Mouse (Mus musculus): ENCODE measurements around the gene Smpd2. TPM values are rescaled to one million over a fixed set of nuclear protein-coding genes. Genes with fewer than 3 reads are reported as not detected.

Gene Smpd2
- total and polyA plus RNA-seq, 3 experiments = 0.04 to 0.42 TPM; not detected in 1

- no peaks in the 10 kb centered on the region for H3K79me2 ChIP-seq (ENCODE audit: control insufficient read depth, insufficient read depth, low read length, poor library complexity)
- H3K9me3 ChIP-seq (replicated peaks; ENCODE audit: insufficient read depth, low read length) = no peaks in the 10 kb centered on the region
- peaks cover 0 to 29% of the 10 kb centered on the region in 2 experiments; a peak in 2 of 4 replicates for H3K36me3 ChIP-seq (ENCODE audit: control insufficient read depth in 1 of 2, insufficient read depth in 2 of 2, low read length in 2 of 2)
- H3K27ac ChIP-seq (ENCODE audit: control insufficient read depth, low read depth, low read length) = peak overlapping the region; percentile 43
- peaks cover 18 to 38% of the 10 kb centered on the region in 2 experiments for H3K4me1 ChIP-seq (ENCODE audit: control insufficient read depth in 1 of 2, insufficient read depth in 2 of 2, low read length in 2 of 2)
- no peaks in the 10 kb centered on the region for H3K27me3 ChIP-seq (ENCODE audit: control insufficient read depth in 1 of 2, insufficient read depth in 2 of 2, low read length in 2 of 2)
- peak; percentile 97 for DNase-seq (ENCODE audit: low read depth, low spot score)
- H3K9ac ChIP-seq (ENCODE audit: control insufficient read depth, low read depth, low read length, poor library complexity, severe bottlenecking) = no peak overlapping the region
- H3K4me3 ChIP-seq (ENCODE audit: control insufficient read depth in 1 of 2, insufficient read depth in 1 of 2, low read depth in 2 of 2, low read length in 2 of 2) = no peak overlapping the region
- peak; percentile 54; the same call in 1 of the 2 replicates for TF ChIP-seq HCFC1 (IDR thresholded peaks at IDR 0.05; ENCODE audit: low read depth, low read length)
- TF ChIP-seq ELF1 (IDR thresholded peaks at IDR 0.05; ENCODE audit: low read depth, low read length) = no peak
- TF ChIP-seq KAT2A (conservative IDR thresholded peaks at IDR 0.05; ENCODE audit: low read depth, low read length) = no peak
- no peak for TF ChIP-seq NRF1 (IDR thresholded peaks at IDR 0.05; ENCODE audit: insufficient read depth, low read depth, low read length, poor library complexity, severe bottlenecking)
- peak; percentile 84 for TF ChIP-seq SIN3A (IDR thresholded peaks at IDR 0.05; ENCODE audit: low read length)
- no peak for TF ChIP-seq SMC3 (IDR thresholded peaks at IDR 0.05; ENCODE audit: low read depth, low read length)
- TF ChIP-seq TBP (IDR thresholded peaks at IDR 0.05; ENCODE audit: low read depth, low read length) = peak; percentile 45; the same call in 1 of the 2 replicates
- no peak; the same call in 1 of the 2 replicates for TF ChIP-seq ZC3H11A (IDR thresholded peaks at IDR 0.05; ENCODE audit: low read depth, low read length)
- TF ChIP-seq RCOR1 (IDR thresholded peaks at IDR 0.05; ENCODE audit: low read depth, low read length) = peak; percentile 97
- TF ChIP-seq ZNF384 (IDR thresholded peaks at IDR 0.05; ENCODE audit: low read depth, low read length) = no peak; the same call in 1 of the 2 replicates
- peak; percentile 74 for TF ChIP-seq BHLHE40 (IDR thresholded peaks at IDR 0.05; ENCODE audit: borderline replicate concordance, low read depth, low read length)
- no peak for TF ChIP-seq RAD21 (IDR thresholded peaks at IDR 0.05; ENCODE audit: low read depth, low read length)
- TF ChIP-seq MAZ (IDR thresholded peaks at IDR 0.05; ENCODE audit: low read depth, low read length) = peak; percentile 68; the same call in 1 of the 2 replicates
- no peak for TF ChIP-seq GABPA (IDR thresholded peaks at IDR 0.05; ENCODE audit: low read depth, low read length)
- peak; percentile 49; the same call in 1 of the 2 replicates for TF ChIP-seq MXI1 (IDR thresholded peaks at IDR 0.05; ENCODE audit: low read depth, low read length)
- TF ChIP-seq CHD2 (IDR thresholded peaks at IDR 0.05; ENCODE audit: low read length) = peak; percentile 34; the same call in 1 of the 2 replicates
- peak; percentile 77 for TF ChIP-seq TAL1 (IDR thresholded peaks at IDR 0.05; ENCODE audit: low read length)
- peak; percentile 93 for TF ChIP-seq GATA1 (IDR thresholded peaks at IDR 0.05; ENCODE audit: low read depth, low read length)
- peak; percentile 76; the same call in 1 of the 2 replicates for TF ChIP-seq MAFK (IDR thresholded peaks at IDR 0.05; ENCODE audit: borderline replicate concordance, low read depth, low read length)
- TF ChIP-seq NELFE (IDR thresholded peaks at IDR 0.05; ENCODE audit: low read depth, low read length) = no peak
- TF ChIP-seq USF1 (IDR thresholded peaks at IDR 0.05; ENCODE audit: low read depth, low read length) = no peak
- no peak for TF ChIP-seq POLR2AphosphoS2 (IDR thresholded peaks at IDR 0.05; ENCODE audit: low read length)
- no peak for TF ChIP-seq ZKSCAN1 (IDR thresholded peaks at IDR 0.05; ENCODE audit: low read depth, low read length)
- TF ChIP-seq POLR2AphosphoS5 (IDR thresholded peaks at IDR 0.05; ENCODE audit: borderline replicate concordance, low read depth, low read length) = no peak
- TF ChIP-seq JUND (IDR thresholded peaks at IDR 0.05; ENCODE audit: low read depth, low read length) = no peak
- no peak for TF ChIP-seq E2F4 (IDR thresholded peaks at IDR 0.05; ENCODE audit: borderline replicate concordance, low read depth, low read length)
- no peak for TF ChIP-seq POLR2A (IDR thresholded peaks at IDR 0.05; ENCODE audit: control insufficient read depth in 1 of 2, insufficient read depth in 1 of 2, low read depth in 1 of 2, low read length in 2 of 2, poor library complexity in 1 of 2)
- TF ChIP-seq CHD1 (IDR thresholded peaks at IDR 0.05; ENCODE audit: low read depth, low read length) = no peak
- TF ChIP-seq MEF2A (IDR thresholded peaks at IDR 0.05; ENCODE audit: extremely low read depth, insufficient replicate concordance, low read depth, low read length, poor library complexity, severe bottlenecking) = peak; percentile 99
- TF ChIP-seq MYC (IDR thresholded peaks at IDR 0.05; ENCODE audit: low read depth, low read length) = no peak; the same call in 1 of the 2 replicates
- TF ChIP-seq CTCF (IDR thresholded peaks at IDR 0.05 in 2 of 3, conservative IDR thresholded peaks at IDR 0.05 in 1 of 3; ENCODE audit: control insufficient read depth in 1 of 3, insufficient read depth in 1 of 3, low read depth in 2 of 3, low read length in 3 of 3, poor library complexity in 1 of 3, severe bottlenecking in 1 of 3) = no peak
- TF ChIP-seq MYB (IDR thresholded peaks at IDR 0.05; ENCODE audit: low read depth, low read length) = no peak
- peak; percentile 90 for TF ChIP-seq TCF12 (IDR thresholded peaks at IDR 0.05; ENCODE audit: low read depth, low read length)
- TF ChIP-seq ZMIZ1 (IDR thresholded peaks at IDR 0.05; ENCODE audit: low read depth, low read length) = no peak; the same call in 1 of the 2 replicates
- TF ChIP-seq USF2 (IDR thresholded peaks at IDR 0.05; ENCODE audit: borderline replicate concordance in 1 of 2, insufficient read depth in 1 of 2, low read depth in 1 of 2, low read length in 2 of 2) = no peak
- peak; percentile 90 to 95 for TF ChIP-seq EP300 (IDR thresholded peaks at IDR 0.05; ENCODE audit: low read depth in 1 of 2, low read length in 2 of 2)
These were observed 16.2 kb downstream of the Smpd2 start for GRCm38 (mm10) chr10:41473782-41474468.
